Mouse (Mus musculus) midbrain, postnatal 0 days (tissue): Measurements from ENCODE around the gene Atp8b4. TPM values are rescaled to one million over a fixed set of nuclear protein-coding genes. Genes with fewer than 3 reads are reported as not detected.

Experiments used
- ATAC-seq: fragments of 200-750 bp; cut with Nextera tagmentation; 2 replicates; pipeline ENCODE4 v1.8.0; 2017; ENCODE audit warnings: moderate number of reproducible peaks, mild to moderate bottlenecking, moderate TSS enrichment, moderate library complexity; ENCODE audit not compliant: low FRiP score
- DNase-seq: peaks from one replicate; pipeline ENCODE4 v3.0.0-alpha.2; 2015; ENCODE audit warnings: low spot score
- H3K27ac ChIP-seq: fragments of 300-500 bp; sonication (generic); 2 replicates; pipeline ENCODE4 v1.5.1; 2014; ENCODE audit warnings: low read depth, mild to moderate bottlenecking, low read length, mixed read lengths
- H3K27me3 ChIP-seq: fragments of 300-500 bp; sonication (generic); 2 replicates; pipeline ENCODE4 v1.6.1; 2014; ENCODE audit warnings: low read length, control low read depth, mixed read lengths; ENCODE audit not compliant: insufficient read depth
- H3K36me3 ChIP-seq: fragments of 300-500 bp; sonication (generic); 2 replicates; pipeline ENCODE4 v1.6.1; 2014; ENCODE audit warnings: low read length, control low read depth, mixed read lengths; ENCODE audit not compliant: insufficient read depth
- H3K4me1 ChIP-seq: fragments of 300-500 bp; sonication (generic); 2 replicates; pipeline ENCODE4 v1.6.1; 2014; ENCODE audit warnings: mild to moderate bottlenecking, control low read depth, antibody characterized with exemption, low read length, mixed read lengths; ENCODE audit not compliant: insufficient read depth
- H3K4me2 ChIP-seq: fragments of 300-500 bp; sonication (generic); 2 replicates; pipeline ENCODE4 v1.6.1; 2014; ENCODE audit warnings: low read depth, mild to moderate bottlenecking, low read length, mixed read lengths; ENCODE audit not compliant: poor library complexity, severe bottlenecking
- H3K4me3 ChIP-seq: fragments of 300-500 bp; sonication (generic); 2 replicates; pipeline ENCODE4 v1.5.1; 2014; ENCODE audit warnings: low read depth, mild to moderate bottlenecking, low read length, moderate library complexity
- H3K9ac ChIP-seq: fragments of 300-500 bp; sonication (generic); replicated peaks from 2 replicates; pipeline ENCODE4 v1.6.1; 2014; ENCODE audit warnings: mild to moderate bottlenecking, low read length, moderate library complexity, mixed read lengths; ENCODE audit not compliant: poor library complexity, severe bottlenecking
- H3K9me3 ChIP-seq: fragments of 300-500 bp; sonication (generic); 2 replicates; pipeline ENCODE4 v1.6.1; 2016; ENCODE audit warnings: low read length, control low read depth
- CTCF ChIP-seq: IDR thresholded peaks from 2 replicates; pipeline ENCODE4 v1.5.1; 2016; ENCODE audit warnings: antibody characterized with exemption, mild to moderate bottlenecking
- WGBS: fragments of 180-500 bp; shearing (Covaris S2); extraction: QIAGEN DNeasy Blood & Tissue Kit; methylation state at CpG from one replicate; pipeline ENCODE4 v1.1.7; 2014; 5-methylcytosine and 5-hydroxymethylcytosine counted together
- polyA plus RNA-seq: library from polyadenylated mRNA; unstranded; fragments of >200 nt; fragmentation: Nextera tagmentation; extraction: Ambion mirVana; gene quantifications from 2 replicates; pipeline ENCODE4 v1.2.1, GENCODE M21; 2015
- total RNA-seq: library from RNA; depleted of rRNA; stranded (reverse); fragments of >200 nt; gene quantifications from 2 replicates; pipeline ENCODE4 v1.2.3, GENCODE M21; 2014

Gene Atp8b4
- total and polyA plus RNA-seq, 2 experiments from 2014 or later, result 0.22 TPM; not detected in 1

GRCm38 (mm10) chr2:126360688-126361087, 139.8 kb downstream of the Atp8b4 start:
- Histone ChIP-seq H3K27me3 (no peaks in the 10 kb centered on the region), H3K9me3 (no peaks in the 10 kb centered on the region), H3K27ac (no peak overlapping the region), H3K4me2 (no peak overlapping the region), H3K4me3 (no peak overlapping the region), H3K36me3 (no peaks in the 10 kb centered on the region), H3K9ac (no peak overlapping the region), H3K4me1 (no peaks in the 10 kb centered on the region)
- DNase-seq (no peak), ATAC-seq (no peak)
- no peak for TF ChIP-seq CTCF
- WGBS, result 50% methylated on average over 6 of the region's 6 CpGs

- WGBS, result 86% methylated on average over 3 of the region's 3 CpGs
- Histone ChIP-seq H3K9me3 (no peaks in the 10 kb centered on the region), H3K4me3 (no peak overlapping the region), H3K4me1 (no peaks in the 10 kb centered on the region), H3K9ac (no peak overlapping the region), H3K27ac (no peak overlapping the region), H3K4me2 (no peak overlapping the region), H3K27me3 (no peaks in the 10 kb centered on the region), H3K36me3 (no peaks in the 10 kb centered on the region)
- no peak for TF ChIP-seq CTCF
- no peak for ATAC-seq
- DNase-seq, result no peak
Observed at GRCm38 (mm10) chr2:126359965-126360364, 140.5 kb downstream of the Atp8b4 start.

- Histone ChIP-seq H3K4me2 (no peak overlapping the region), H3K9ac (no peak overlapping the region), H3K9me3 (no peaks in the 10 kb centered on the region), H3K27me3 (no peaks in the 10 kb centered on the region), H3K27ac (no peak overlapping the region), H3K4me3 (no peak overlapping the region), H3K4me1 (no peaks in the 10 kb centered on the region), H3K36me3 (no peaks in the 10 kb centered on the region)
- ATAC-seq (no peak), DNase-seq (no peak)
- TF ChIP-seq CTCF, result no peak
- WGBS, result 94% methylated on average over 1 of the region's 1 CpGs
Observed at GRCm38 (mm10) chr2:126359278-126359677, 141.2 kb downstream of the Atp8b4 start.

GRCm38 (mm10) chr2:126358741-126359140, 141.7 kb downstream of the Atp8b4 start:
- no peaks in the 10 kb centered on the region for H3K36me3 ChIP-seq
- no peak overlapping the region for H3K4me3 ChIP-seq
- H3K9me3 ChIP-seq, result no peaks in the 10 kb centered on the region
- H3K9ac ChIP-seq, result no peak overlapping the region
- DNase-seq, result no peak
- no peaks in the 10 kb centered on the region for H3K4me1 ChIP-seq
- whole genome bisulfite sequencing, result 90% methylated on average over 5 of the region's 5 CpGs
- H3K27me3 ChIP-seq, result no peaks in the 10 kb centered on the region
- no peak for TF ChIP-seq CTCF
- H3K4me2 ChIP-seq, result no peak overlapping the region
- ATAC-seq, result no peak
- H3K27ac ChIP-seq, result no peak overlapping the region

- no peak overlapping the region for H3K9ac ChIP-seq
- H3K9me3 ChIP-seq, result no peaks in the 10 kb centered on the region
- DNase-seq (no peak), ATAC-seq (no peak)
- H3K4me3 ChIP-seq, result no peak overlapping the region
- H3K27ac ChIP-seq, result no peak overlapping the region
- WGBS, result 90% methylated on average over 2 of the region's 2 CpGs
- H3K36me3 ChIP-seq, result no peaks in the 10 kb centered on the region
- H3K4me1 ChIP-seq, result no peaks in the 10 kb centered on the region
- H3K4me2 ChIP-seq, result no peak overlapping the region
- no peaks in the 10 kb centered on the region for H3K27me3 ChIP-seq
- TF ChIP-seq CTCF, result no peak
Observed at GRCm38 (mm10) chr2:126355259-126355658, 145.2 kb downstream of the Atp8b4 start.

- no peak overlapping the region for H3K9ac ChIP-seq
Observed at GRCm38 (mm10) chr2:126351811-126352210, 148.7 kb downstream of the Atp8b4 start.

More at GRCm38 (mm10) chr2:126351811-126352210, 148.7 kb downstream of the Atp8b4 start:
- Histone ChIP-seq H3K9me3 (no peaks in the 10 kb centered on the region), H3K4me2 (no peak overlapping the region), H3K4me1 (no peaks in the 10 kb centered on the region), H3K27ac (no peak overlapping the region), H3K36me3 (no peaks in the 10 kb centered on the region), H3K4me3 (no peak overlapping the region), H3K27me3 (no peaks in the 10 kb centered on the region)
- DNase-seq (no peak), ATAC-seq (no peak)
- no peak for TF ChIP-seq CTCF
- WGBS, result 85% methylated on average over 1 of the region's 1 CpGs
